Mouse (Mus musculus): ENCODE data around the gene Hdgfl2. TPM values are rescaled to one million over a fixed set of nuclear protein-coding genes. Genes with fewer than 3 reads are reported as not detected.

Hdgfl2 gene
- total and polyA plus RNA-seq, 2 experiments from 2014 or later = 59.6 to 123 TPM

DNA sequence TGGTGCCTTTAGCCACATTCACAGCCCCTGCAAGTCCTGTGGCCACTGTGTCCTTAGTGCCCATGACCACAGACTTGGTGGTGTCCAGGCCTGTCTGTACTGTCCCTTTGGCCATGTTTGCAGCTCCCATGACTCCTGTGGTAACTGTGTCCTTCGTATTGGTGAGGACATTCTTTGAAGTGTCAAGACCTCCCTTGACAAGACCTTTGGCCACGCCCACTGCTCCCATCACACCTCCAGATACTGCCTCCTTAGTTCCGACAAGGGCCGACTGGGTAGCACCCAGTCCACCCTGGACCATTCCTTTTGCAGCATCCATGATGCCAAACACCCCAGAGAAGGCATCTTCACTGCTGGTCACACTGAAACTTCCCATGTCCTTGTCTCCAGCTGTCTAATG lies 27.5 kb downstream of the Hdgfl2 start:
- Histone ChIP-seq H3K27me3 (ENCODE audit: insufficient read depth, low read length) (no peaks in the 10 kb centered on the region), H3K36me3 (ENCODE audit: insufficient read depth, low read length) (peaks cover 20% of the 10 kb centered on the region), H3K4me1 (ENCODE audit: insufficient read depth, low read length) (no peaks in the 10 kb centered on the region), H3K9me3 (ENCODE audit: low read length) (no peaks in the 10 kb centered on the region), H3K4me3 (ENCODE audit: low read depth, low read length) (no peak overlapping the region), H3K9ac (replicated peaks; ENCODE audit: low read length, poor library complexity, severe bottlenecking) (no peak overlapping the region), H3K4me2 (ENCODE audit: low read depth, low read length, poor library complexity, severe bottlenecking) (no peak overlapping the region), H3K27ac (ENCODE audit: low read depth, low read length) (no peak overlapping the region)
- WGBS = 76% methylated on average over 4 of the region's 4 CpGs
- ATAC-seq (ENCODE audit: low FRiP score) = no peak
- DNase-seq (ENCODE audit: low spot score) = no peak
- TF ChIP-seq CTCF (IDR thresholded peaks at IDR 0.05) = no peak

GRCm38 (mm10) chr17:56107736-56108135 lies 28.3 kb downstream of the Hdgfl2 start:
- Histone ChIP-seq H3K36me3 (ENCODE audit: insufficient read depth, low read length) (peaks cover 12% of the 10 kb centered on the region; the same call in 1 of the 2 replicates), H3K27me3 (ENCODE audit: insufficient read depth, low read length) (no peaks in the 10 kb centered on the region), H3K4me3 (ENCODE audit: low read depth, low read length) (no peak overlapping the region), H3K4me2 (ENCODE audit: low read depth, low read length, poor library complexity, severe bottlenecking) (no peak overlapping the region), H3K9me3 (ENCODE audit: low read length) (no peaks in the 10 kb centered on the region), H3K27ac (ENCODE audit: low read depth, low read length) (no peak overlapping the region), H3K4me1 (ENCODE audit: insufficient read depth, low read length) (no peaks in the 10 kb centered on the region), H3K9ac (replicated peaks; ENCODE audit: low read length, poor library complexity, severe bottlenecking) (no peak overlapping the region)
- no peak for DNase-seq (ENCODE audit: low spot score)
- no peak for TF ChIP-seq CTCF (IDR thresholded peaks at IDR 0.05)
- ATAC-seq (ENCODE audit: low FRiP score) = no peak
- WGBS = 66% methylated on average over 2 of the region's 2 CpGs

GRCm38 (mm10) chr17:56108334-56109044 lies 29.1 kb downstream of the Hdgfl2 start:
- no peak for DNase-seq (ENCODE audit: low spot score)
- WGBS = 80% methylated on average over 6 of the region's 6 CpGs
- TF ChIP-seq CTCF (IDR thresholded peaks at IDR 0.05) = no peak
- no peak overlapping the region for H3K4me2 ChIP-seq (ENCODE audit: low read depth, low read length, poor library complexity, severe bottlenecking)
- no peaks in the 10 kb centered on the region for H3K27me3 ChIP-seq (ENCODE audit: insufficient read depth, low read length)
- no peak overlapping the region for H3K9ac ChIP-seq (replicated peaks; ENCODE audit: low read length, poor library complexity, severe bottlenecking)
- H3K4me3 ChIP-seq (ENCODE audit: low read depth, low read length) = no peak overlapping the region
- H3K9me3 ChIP-seq (ENCODE audit: low read length) = no peaks in the 10 kb centered on the region
- H3K36me3 ChIP-seq (ENCODE audit: insufficient read depth, low read length) = peaks cover 5% of the 10 kb centered on the region; the same call in 1 of the 2 replicates
- H3K27ac ChIP-seq (ENCODE audit: low read depth, low read length) = no peak overlapping the region
- H3K4me1 ChIP-seq (ENCODE audit: insufficient read depth, low read length) = no peaks in the 10 kb centered on the region
- ATAC-seq (ENCODE audit: low FRiP score) = no peak; the same call in 1 of the 2 replicates

DNA sequence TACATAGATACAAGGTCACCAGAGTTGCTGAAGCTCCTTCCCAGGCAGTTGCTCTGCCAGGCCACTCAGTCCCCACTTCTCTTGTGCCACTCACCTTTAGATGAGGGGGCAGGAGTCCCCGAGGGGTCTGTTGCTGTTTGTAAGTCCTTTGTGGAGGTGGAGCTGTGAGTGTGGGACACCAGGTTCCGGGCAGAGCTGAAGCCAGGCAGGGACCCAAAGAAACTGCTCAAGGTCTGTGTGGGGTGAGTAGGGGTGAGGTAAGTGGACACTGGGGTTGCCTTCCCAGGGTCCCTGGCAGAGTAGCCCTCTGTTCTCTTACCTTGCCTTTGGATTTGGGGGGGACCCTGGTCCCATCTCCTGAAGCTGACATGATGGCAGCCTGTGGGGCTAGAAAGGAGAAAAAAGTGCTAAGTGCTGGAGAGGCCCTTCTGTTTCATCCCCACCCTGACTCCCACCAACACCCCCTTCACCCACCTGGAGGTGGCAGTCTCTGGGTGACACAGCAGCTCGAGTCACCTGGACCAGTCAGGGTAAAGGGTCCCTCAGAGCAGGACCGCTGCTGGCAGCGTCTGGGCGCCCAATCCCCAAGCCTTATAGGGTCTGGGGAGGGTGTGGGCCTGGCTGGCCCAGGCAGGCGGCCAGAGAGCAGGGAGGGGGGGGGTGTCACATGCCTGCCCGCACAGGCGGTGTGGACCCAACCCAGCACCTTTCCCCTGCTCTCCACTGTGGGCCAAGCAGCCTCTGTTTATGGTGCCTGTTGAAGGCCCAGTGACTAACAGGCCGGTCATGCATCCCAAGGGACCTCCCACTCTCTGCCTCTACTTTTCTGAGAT lies 30.0 kb downstream of the Hdgfl2 start, which contains the start of gene Plin4:
Gene Plin4 (minus strand): TSS at position 585 of the 833 bp plus-strand sequence.
- H3K9ac ChIP-seq (replicated peaks; ENCODE audit: low read length, poor library complexity, severe bottlenecking) = no peak within 1 kb of the TSS
- no peak within 1 kb of the TSS for H3K4me2 ChIP-seq (ENCODE audit: low read depth, low read length, poor library complexity, severe bottlenecking)
- no peak for DNase-seq (ENCODE audit: low spot score)
- H3K36me3 ChIP-seq (ENCODE audit: insufficient read depth, low read length) = no peaks in the 10 kb centered on the region
- no peak within 1 kb of the TSS for H3K4me3 ChIP-seq (ENCODE audit: low read depth, low read length)
- no peak for TF ChIP-seq CTCF (IDR thresholded peaks at IDR 0.05)
- no peak for ATAC-seq (ENCODE audit: low FRiP score)
- H3K27me3 ChIP-seq (ENCODE audit: insufficient read depth, low read length) = no peaks in the 10 kb centered on the region
- H3K27ac ChIP-seq (ENCODE audit: low read depth, low read length) = no peak within 1 kb of the TSS
- H3K4me1 ChIP-seq (ENCODE audit: insufficient read depth, low read length) = no peaks in the 10 kb centered on the region
- 68% methylated on average over 10 of the region's 10 CpGs for WGBS
- H3K9me3 ChIP-seq (ENCODE audit: low read length) = no peaks in the 10 kb centered on the region

- no peaks in the 10 kb centered on the region for H3K4me1 ChIP-seq (ENCODE audit: insufficient read depth, low read length)
- H3K9ac ChIP-seq (replicated peaks; ENCODE audit: low read length, poor library complexity, severe bottlenecking) = no peak overlapping the region
- no peak for ATAC-seq (ENCODE audit: low FRiP score)
- no peak overlapping the region for H3K27ac ChIP-seq (ENCODE audit: low read depth, low read length)
- TF ChIP-seq CTCF (IDR thresholded peaks at IDR 0.05) = no peak
- no peak overlapping the region for H3K4me3 ChIP-seq (ENCODE audit: low read depth, low read length)
- H3K27me3 ChIP-seq (ENCODE audit: insufficient read depth, low read length) = no peaks in the 10 kb centered on the region
- WGBS = 69% methylated on average over 4 of the region's 4 CpGs
- DNase-seq (ENCODE audit: low spot score) = peak; percentile 65
- no peak overlapping the region for H3K4me2 ChIP-seq (ENCODE audit: low read depth, low read length, poor library complexity, severe bottlenecking)
- H3K9me3 ChIP-seq (ENCODE audit: low read length) = no peaks in the 10 kb centered on the region
- H3K36me3 ChIP-seq (ENCODE audit: insufficient read depth, low read length) = no peaks in the 10 kb centered on the region
Observed at GRCm38 (mm10) chr17:56110571-56110970, 31.1 kb downstream of the Hdgfl2 start.

DNA sequence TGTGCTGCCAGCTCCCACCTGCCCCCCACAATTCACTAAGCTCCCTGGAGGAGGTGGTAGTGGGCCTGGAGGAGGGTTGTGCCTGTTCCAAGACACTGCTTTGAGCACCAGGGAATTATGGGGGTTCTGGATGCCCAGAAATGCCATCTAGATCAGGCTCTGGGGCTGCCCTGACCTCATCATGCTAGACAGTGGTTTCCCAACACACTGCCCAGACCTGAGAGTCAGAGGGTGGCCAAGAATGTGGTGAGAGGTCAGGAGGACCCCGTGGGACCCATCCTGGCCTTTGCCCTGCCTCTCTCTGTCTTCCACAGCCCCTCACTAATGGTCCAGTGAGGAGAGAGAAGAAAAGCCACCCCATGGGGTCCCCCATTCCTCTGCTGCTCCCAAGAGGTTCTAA lies 31.6 kb downstream of the Hdgfl2 start:
- no peak overlapping the region for H3K27ac ChIP-seq (ENCODE audit: low read depth, low read length)
- no peak overlapping the region for H3K4me3 ChIP-seq (ENCODE audit: low read depth, low read length)
- H3K4me2 ChIP-seq (ENCODE audit: low read depth, low read length, poor library complexity, severe bottlenecking) = no peak overlapping the region
- H3K9ac ChIP-seq (replicated peaks; ENCODE audit: low read length, poor library complexity, severe bottlenecking) = no peak overlapping the region
- H3K9me3 ChIP-seq (ENCODE audit: low read length) = no peaks in the 10 kb centered on the region
- H3K36me3 ChIP-seq (ENCODE audit: insufficient read depth, low read length) = no peaks in the 10 kb centered on the region
- no peaks in the 10 kb centered on the region for H3K27me3 ChIP-seq (ENCODE audit: insufficient read depth, low read length)
- TF ChIP-seq CTCF (IDR thresholded peaks at IDR 0.05) = no peak
- DNase-seq (ENCODE audit: low spot score) = no peak
- 78% methylated on average over 1 of the region's 1 CpGs for WGBS
- no peaks in the 10 kb centered on the region for H3K4me1 ChIP-seq (ENCODE audit: insufficient read depth, low read length)
- no peak for ATAC-seq (ENCODE audit: low FRiP score)
